Mouse (Mus musculus): Measurements from ENCODE around the gene Zfp945. TPM values are rescaled to one million over a fixed set of nuclear protein-coding genes. Genes with fewer than 3 reads are reported as not detected.
"Not testable (repeated sequence)": the region's sequence is repeated elsewhere in the genome, so short reads cannot be mapped to it uniquely, and the experiment has no call there.

The Zfp945 gene
- 1.3 and 1.4 TPM in 2 replicates for polyA plus RNA-seq (2012; rRNA removed)

- TF ChIP-seq POLR2A (IDR thresholded peaks at IDR 0.05; ENCODE audit: low read depth, low read length) (no peak), CTCF (IDR thresholded peaks at IDR 0.05; ENCODE audit: extremely low read depth, insufficient read depth, insufficient read length, insufficient replicate concordance) (no peak)
- Histone ChIP-seq H3K36me3 (ENCODE audit: control insufficient read depth, insufficient read depth, low read length) (peaks cover 4% of the 10 kb centered on the region), H3K27me3 (ENCODE audit: control insufficient read depth, insufficient read depth, low read length) (no peaks in the 10 kb centered on the region), H3K4me1 (ENCODE audit: control insufficient read depth, insufficient read depth, insufficient read length) (peaks cover 4% of the 10 kb centered on the region), H3K27ac (ENCODE audit: insufficient read depth, low read length) (peak within 1 kb of the TSS; percentile 58), H3K4me3 (ENCODE audit: extremely low read depth, insufficient read depth, insufficient read length) (peak within 1 kb of the TSS; percentile 71)
- DNase-seq (ENCODE audit: low read depth in 1 of 2, low spot score in 2 of 2): peak; percentile 9 to 30
- 1% methylated on average over 20 of the region's 20 CpGs for WGBS
Measured at GRCm38 (mm10) chr17:22866845-22867481, at the start of gene Zfp945. Gene Zfp945, minus strand, starts transcription at chr17:22867134.

- no peak overlapping the region for H3K4me3 ChIP-seq (ENCODE audit: extremely low read depth, insufficient read depth, insufficient read length)
- H3K36me3 ChIP-seq (ENCODE audit: control insufficient read depth, insufficient read depth, low read length): no peaks in the 10 kb centered on the region
- DNase-seq (ENCODE audit: low read depth in 1 of 2, low spot score in 2 of 2): no peak
- H3K27me3 ChIP-seq (ENCODE audit: control insufficient read depth, insufficient read depth, low read length): no peaks in the 10 kb centered on the region
- no peak overlapping the region for H3K27ac ChIP-seq (ENCODE audit: insufficient read depth, low read length)
- no peaks in the 10 kb centered on the region for H3K4me1 ChIP-seq (ENCODE audit: control insufficient read depth, insufficient read depth, insufficient read length)
- 52% methylated on average over 3 of the region's 3 CpGs for WGBS
- TF ChIP-seq CTCF (IDR thresholded peaks at IDR 0.05; ENCODE audit: extremely low read depth, insufficient read depth, insufficient read length, insufficient replicate concordance) (no peak), POLR2A (IDR thresholded peaks at IDR 0.05; ENCODE audit: low read depth, low read length) (no peak)
Measured at GRCm38 (mm10) chr17:22888302-22888701, 21.4 kb upstream of the Zfp945 start.

- Histone ChIP-seq H3K4me1 (ENCODE audit: control insufficient read depth, insufficient read depth, insufficient read length) (no peaks in the 10 kb centered on the region), H3K36me3 (ENCODE audit: control insufficient read depth, insufficient read depth, low read length) (no peaks in the 10 kb centered on the region), H3K27ac (ENCODE audit: insufficient read depth, low read length) (no peak overlapping the region), H3K4me3 (ENCODE audit: extremely low read depth, insufficient read depth, insufficient read length) (no peak overlapping the region), H3K27me3 (ENCODE audit: control insufficient read depth, insufficient read depth, low read length) (no peaks in the 10 kb centered on the region)
- no peak for DNase-seq (ENCODE audit: low read depth in 1 of 2, low spot score in 2 of 2)
- TF ChIP-seq CTCF (IDR thresholded peaks at IDR 0.05; ENCODE audit: extremely low read depth, insufficient read depth, insufficient read length, insufficient replicate concordance): no peak
- TF ChIP-seq POLR2A (IDR thresholded peaks at IDR 0.05; ENCODE audit: low read depth, low read length): no peak
- WGBS: 64% methylated on average over 10 of the region's 10 CpGs
Measured at GRCm38 (mm10) chr17:22884059-22884698, 17.2 kb upstream of the Zfp945 start.

GRCm38 (mm10) chr17:22877427-22878307 lies 10.7 kb upstream of the Zfp945 start:
- no peak for TF ChIP-seq POLR2A (IDR thresholded peaks at IDR 0.05; ENCODE audit: low read depth, low read length)
- no peak for TF ChIP-seq CTCF (IDR thresholded peaks at IDR 0.05; ENCODE audit: extremely low read depth, insufficient read depth, insufficient read length, insufficient replicate concordance)

GRCm38 (mm10) chr17:22876316-22876715 lies 9.4 kb upstream of the Zfp945 start:
- TF ChIP-seq POLR2A (IDR thresholded peaks at IDR 0.05; ENCODE audit: low read depth, low read length): no peak
- no peak for TF ChIP-seq CTCF (IDR thresholded peaks at IDR 0.05; ENCODE audit: extremely low read depth, insufficient read depth, insufficient read length, insufficient replicate concordance)
- Histone ChIP-seq H3K4me1 (ENCODE audit: control insufficient read depth, insufficient read depth, insufficient read length) (no peaks in the 10 kb centered on the region), H3K27me3 (ENCODE audit: control insufficient read depth, insufficient read depth, low read length) (no peaks in the 10 kb centered on the region), H3K4me3 (ENCODE audit: extremely low read depth, insufficient read depth, insufficient read length) (no peak overlapping the region), H3K36me3 (ENCODE audit: control insufficient read depth, insufficient read depth, low read length) (no peaks in the 10 kb centered on the region), H3K27ac (ENCODE audit: insufficient read depth, low read length) (no peak overlapping the region)
- WGBS: 86% methylated on average over 20 of the region's 20 CpGs
- peak in 1 of 2 experiments; percentile 50 for DNase-seq (ENCODE audit: low read depth in 1 of 2, low spot score in 2 of 2)

More at GRCm38 (mm10) chr17:22877427-22878307, 10.7 kb upstream of the Zfp945 start:
- H3K36me3 ChIP-seq (ENCODE audit: control insufficient read depth, insufficient read depth, low read length): no peaks in the 10 kb centered on the region
- 93% methylated on average over 10 of the region's 11 CpGs for WGBS
- no peak overlapping the region for H3K27ac ChIP-seq (ENCODE audit: insufficient read depth, low read length)
- H3K4me1 ChIP-seq (ENCODE audit: control insufficient read depth, insufficient read depth, insufficient read length): no peaks in the 10 kb centered on the region
- no peak overlapping the region for H3K4me3 ChIP-seq (ENCODE audit: extremely low read depth, insufficient read depth, insufficient read length)
- no peaks in the 10 kb centered on the region for H3K27me3 ChIP-seq (ENCODE audit: control insufficient read depth, insufficient read depth, low read length)
- no peak for DNase-seq (ENCODE audit: low read depth in 1 of 2, low spot score in 2 of 2)

DNA sequence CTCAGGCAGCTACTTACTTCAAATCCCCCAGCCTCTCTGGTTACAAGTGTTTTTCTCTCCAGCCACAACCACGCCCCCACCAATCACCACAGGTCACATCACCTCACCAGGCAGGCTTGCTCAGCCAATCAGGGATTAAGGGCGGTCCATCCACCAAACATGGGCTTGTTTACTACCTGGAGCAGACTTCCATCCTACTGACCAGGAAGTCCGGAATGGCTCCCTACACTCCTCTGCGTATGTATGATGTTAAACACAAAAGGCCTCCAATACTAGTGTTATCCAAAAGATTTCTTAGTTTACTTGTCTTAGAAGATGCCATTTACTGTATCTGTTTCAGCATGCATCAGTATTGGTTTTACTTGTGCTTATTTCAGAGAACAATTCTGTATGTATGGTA lies 8.6 kb upstream of the Zfp945 start:
- not testable (repeated sequence) for H3K4me3 ChIP-seq (ENCODE audit: extremely low read depth, insufficient read depth, insufficient read length); H3K36me3 ChIP-seq (ENCODE audit: control insufficient read depth, insufficient read depth, low read length); H3K27me3 ChIP-seq (ENCODE audit: control insufficient read depth, insufficient read depth, low read length); DNase-seq (ENCODE audit: low read depth in 1 of 2, low spot score in 2 of 2); H3K4me1 ChIP-seq (ENCODE audit: control insufficient read depth, insufficient read depth, insufficient read length); H3K27ac ChIP-seq (ENCODE audit: insufficient read depth, low read length)
- 90% methylated on average over 4 of the region's 4 CpGs for WGBS
